Mouse (Mus musculus) mature B cell (primary cell): ENCODE data around the gene Aplp2.

ENCODE experiments used
- in situ Hi-C: fragments of 300-500 bp; cut with MboI; formaldehyde crosslinking; loops from 2 replicates; pipeline ENCODE4 v1.14.3; 2019

The Aplp2 gene

GRCm38 (mm10) chr9:31225808-31226207 lies 14.2 kb upstream of the Aplp2 start:
- in situ Hi-C loops = no loop called here

GRCm38 (mm10) chr9:31223475-31223874 lies 11.9 kb upstream of the Aplp2 start:
- in situ Hi-C loops = no loop called here

- in situ Hi-C loops = no loop called here
Measured at GRCm38 (mm10) chr9:31221170-31221569, 9.6 kb upstream of the Aplp2 start.

- in situ Hi-C loops = no loop called here
Measured at GRCm38 (mm10) chr9:31217631-31218380, 6.2 kb upstream of the Aplp2 start.

GRCm38 (mm10) chr9:31212500-31213008 lies 939 bp upstream of the Aplp2 start:
- in situ Hi-C loops = no loop called here

- in situ Hi-C loops = no loop called here
Measured at GRCm38 (mm10) chr9:31210749-31211689, 596 bp downstream of the Aplp2 start.

- in situ Hi-C loops = no loop called here
Measured at GRCm38 (mm10) chr9:31210163-31210562, 1.5 kb downstream of the Aplp2 start.

GRCm38 (mm10) chr9:31209502-31209901 lies 2.1 kb downstream of the Aplp2 start:
- in situ Hi-C loops = no loop called here

GRCm38 (mm10) chr9:31207732-31208131 lies 3.9 kb downstream of the Aplp2 start:
- in situ Hi-C loops = no loop called here

- in situ Hi-C loops = no loop called here
Measured at GRCm38 (mm10) chr9:31204722-31205121, 6.9 kb downstream of the Aplp2 start.

GRCm38 (mm10) chr9:31203571-31204210 lies 7.9 kb downstream of the Aplp2 start:
- in situ Hi-C loops = no loop called here

- in situ Hi-C loops = no loop called here
Measured at GRCm38 (mm10) chr9:31203068-31203467, 8.5 kb downstream of the Aplp2 start.

- in situ Hi-C loops = no loop called here
Measured at GRCm38 (mm10) chr9:31198614-31199013, 13.0 kb downstream of the Aplp2 start.

- in situ Hi-C loops = no loop called here
Measured at GRCm38 (mm10) chr9:31197782-31198181, 13.8 kb downstream of the Aplp2 start.

GRCm38 (mm10) chr9:31196742-31197141 lies 14.9 kb downstream of the Aplp2 start:
- in situ Hi-C loops = no loop called here

- in situ Hi-C loops = no loop called here
Measured at GRCm38 (mm10) chr9:31195573-31195972, 16.0 kb downstream of the Aplp2 start.

GRCm38 (mm10) chr9:31192378-31192777 lies 19.2 kb downstream of the Aplp2 start:
- in situ Hi-C loops = no loop called here

GRCm38 (mm10) chr9:31191543-31191942 lies 20.1 kb downstream of the Aplp2 start:
- in situ Hi-C loops = no loop called here

GRCm38 (mm10) chr9:31189194-31189593 lies 22.4 kb downstream of the Aplp2 start:
- in situ Hi-C loops = no loop called here

- in situ Hi-C loops = no loop called here
Measured at GRCm38 (mm10) chr9:31184439-31184838, 27.2 kb downstream of the Aplp2 start.

- in situ Hi-C loops = no loop called here
Measured at GRCm38 (mm10) chr9:31183061-31183460, 28.6 kb downstream of the Aplp2 start.
